Comparison of ENCODE assay signal across 7 mouse cellular contexts in the genomic region with DNA sequence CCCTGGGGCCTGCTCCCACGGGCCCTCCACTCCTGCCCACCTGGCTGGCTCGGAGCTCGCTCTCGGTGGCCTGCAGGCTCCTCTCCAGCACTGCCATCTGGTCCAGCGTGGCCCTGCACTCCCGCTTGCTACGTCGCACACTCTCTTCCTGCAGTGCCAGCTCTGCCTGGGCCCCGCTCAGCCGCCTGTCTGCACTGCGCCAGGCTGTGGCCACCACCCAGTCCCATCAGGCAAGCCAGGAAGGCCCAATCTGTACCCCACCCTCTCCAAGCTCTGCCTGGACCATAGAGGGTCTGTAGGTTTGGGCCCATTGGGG. TPM values are rescaled to one million over a fixed set of nuclear protein-coding genes. Genes with fewer than 3 reads are reported as not detected.
DNase-seq lines count a peak whose midpoint lies in the region; ATAC-seq lines count a peak whose summit lies in the region.

No protein-coding gene starts in this region.

- no peak for DNase-seq in lung, postnatal 25 days (ENCODE audit: low spot score)
- no peak for DNase-seq in embryonic facial prominence, embryonic 14.5 days (ENCODE audit: low spot score)
- DNase-seq in frontal cortex, postnatal 25 days (ENCODE audit: low spot score in 2 of 2), result no peak
- DNase-seq in urinary bladder, adult 2 months (ENCODE audit: low spot score), result no peak

- H3K27me3 ChIP-seq in lung, embryonic 15.5 days, result no peaks in the 10 kb centered on the region
- no peaks in the 10 kb centered on the region for H3K27me3 ChIP-seq in embryonic facial prominence, embryonic 14.5 days (replicated peaks; ENCODE audit: control insufficient read depth, insufficient read depth, low read length)
- H3K27me3 ChIP-seq in intestine, embryonic 15.5 days (replicated peaks), result no peaks in the 10 kb centered on the region
- H3K27me3 ChIP-seq in stomach, embryonic 14.5 days (ENCODE audit: control insufficient read depth, insufficient read depth, low read length), result no peaks in the 10 kb centered on the region

- H3K9ac ChIP-seq in lung, embryonic 15.5 days, result no peak overlapping the region
- H3K9ac ChIP-seq in embryonic facial prominence, embryonic 14.5 days (ENCODE audit: low read depth, low read length), result peak overlapping the region; percentile 50; the same call in 1 of the 2 replicates
- H3K9ac ChIP-seq in intestine, embryonic 15.5 days, result no peak overlapping the region
- 0 out of 2 replicates have a peak overlapping the region, but pooled peaks have one; percentile 1 for H3K9ac ChIP-seq in stomach, embryonic 14.5 days (replicated peaks; ENCODE audit: low read depth, low read length)

- H3K4me3 ChIP-seq in lung, embryonic 15.5 days, result no peak overlapping the region
- no peak overlapping the region for H3K4me3 ChIP-seq in embryonic facial prominence, embryonic 14.5 days (ENCODE audit: low read depth, low read length)
- no peak overlapping the region for H3K4me3 ChIP-seq in intestine, embryonic 15.5 days (replicated peaks)
- H3K4me3 ChIP-seq in stomach, embryonic 14.5 days (ENCODE audit: low read depth, low read length), result no peak overlapping the region

- WGBS in lung, embryonic 15.5 days, result 51% methylated on average over 11 of the region's 11 CpGs
- WGBS in embryonic facial prominence, embryonic 14.5 days, result 39% methylated on average over 8 of the region's 11 CpGs
- 52% methylated on average over 11 of the region's 11 CpGs for WGBS in intestine, embryonic 15.5 days
- 59% methylated on average over 11 of the region's 11 CpGs for WGBS in stomach, embryonic 14.5 days

- peaks cover 48% of the 10 kb centered on the region for H3K4me1 ChIP-seq in lung, embryonic 15.5 days
- H3K4me1 ChIP-seq in embryonic facial prominence, embryonic 14.5 days (ENCODE audit: control insufficient read depth, insufficient read depth, low read length), result peaks cover 33% of the 10 kb centered on the region
- H3K4me1 ChIP-seq in intestine, embryonic 15.5 days (replicated peaks), result peaks cover 38% of the 10 kb centered on the region
- H3K4me1 ChIP-seq in stomach, embryonic 14.5 days (ENCODE audit: control insufficient read depth, insufficient read depth, low read length), result peaks cover 26% of the 10 kb centered on the region

- ATAC-seq in lung, embryonic 15.5 days (ENCODE audit: borderline replicate concordance, extremely low read depth, low FRiP score, low TSS enrichment), result peak; percentile 3; the same call in 1 of the 2 replicates
- peak; percentile 11; the same call in 1 of the 2 replicates for ATAC-seq in embryonic facial prominence, embryonic 14.5 days (ENCODE audit: low read depth)
- ATAC-seq in intestine, embryonic 15.5 days, result no peak
- no peak for ATAC-seq in stomach, embryonic 14.5 days (ENCODE audit: insufficient number of reproducible peaks, insufficient read depth, low FRiP score, low read depth)

- peaks cover 4% of the 10 kb centered on the region; the same call in 1 of the 2 replicates for H3K36me3 ChIP-seq in lung, embryonic 15.5 days
- H3K36me3 ChIP-seq in embryonic facial prominence, embryonic 14.5 days (ENCODE audit: control insufficient read depth, insufficient read depth, low read length), result peaks cover 24% of the 10 kb centered on the region; the same call in 1 of the 2 replicates
- H3K36me3 ChIP-seq in intestine, embryonic 15.5 days, result no peaks in the 10 kb centered on the region
- peaks cover 7% of the 10 kb centered on the region; the same call in 1 of the 2 replicates for H3K36me3 ChIP-seq in stomach, embryonic 14.5 days (ENCODE audit: control insufficient read depth, insufficient read depth, low read length)

- peak overlapping the region; percentile 28; the same call in 1 of the 2 replicates for H3K4me2 ChIP-seq in lung, embryonic 15.5 days
- no peak overlapping the region for H3K4me2 ChIP-seq in embryonic facial prominence, embryonic 14.5 days (ENCODE audit: low read depth, low read length)
- 0 out of 2 replicates have a peak overlapping the region, but pooled peaks have one; percentile 3 for H3K4me2 ChIP-seq in intestine, embryonic 15.5 days (replicated peaks)
- no peak overlapping the region for H3K4me2 ChIP-seq in stomach, embryonic 14.5 days (replicated peaks; ENCODE audit: low read depth, low read length)

- H3K27ac ChIP-seq in lung, embryonic 15.5 days, result peak overlapping the region; percentile 95
- H3K27ac ChIP-seq in embryonic facial prominence, embryonic 14.5 days (replicated peaks; ENCODE audit: low read depth, low read length), result peak overlapping the region; percentile 88
- H3K27ac ChIP-seq in intestine, embryonic 15.5 days, result peak overlapping the region; percentile 90
- H3K27ac ChIP-seq in stomach, embryonic 14.5 days (ENCODE audit: low read length), result peak overlapping the region; percentile 97

- no peaks in the 10 kb centered on the region for H3K9me3 ChIP-seq in lung, embryonic 15.5 days
- H3K9me3 ChIP-seq in embryonic facial prominence, embryonic 14.5 days (ENCODE audit: control insufficient read depth, low read length), result no peaks in the 10 kb centered on the region
- H3K9me3 ChIP-seq in intestine, embryonic 15.5 days, result no peaks in the 10 kb centered on the region
- H3K9me3 ChIP-seq in stomach, embryonic 14.5 days (ENCODE audit: control insufficient read depth, low read depth, low read length), result no peaks in the 10 kb centered on the region

RNA-seq across cellular contexts. Expression of gene Mfap2, which starts 11.4 kb away (rescaled TPM):
- polyA plus RNA-seq in lung, embryonic 15.5 days (2015; fragmentation: Nextera tagmentation; extraction: Ambion mirVana), result 496 and 501 TPM in 2 replicates
- polyA plus RNA-seq in embryonic facial prominence, embryonic 14.5 days (2014; fragmentation: Nextera tagmentation; extraction: Ambion mirVana), result 745 and 811 TPM in 2 replicates
- polyA plus RNA-seq in intestine, embryonic 15.5 days (2015; fragmentation: Nextera tagmentation; extraction: Ambion mirVana), result 329 and 347 TPM in 2 replicates
- 633 and 721 TPM in 2 replicates for polyA plus RNA-seq in stomach, embryonic 14.5 days (2014; fragmentation: Nextera tagmentation; extraction: Ambion mirVana)
- polyA plus RNA-seq in urinary bladder, adult 2 months (2012; rRNA removed), result 37.6 and 37.9 TPM in 2 replicates

RNA-seq across cellular contexts. Expression of gene Atp13a2, which starts 34.9 kb away (rescaled TPM):
- polyA plus RNA-seq in lung, embryonic 15.5 days (2015; fragmentation: Nextera tagmentation; extraction: Ambion mirVana), result 35.0 and 36.0 TPM in 2 replicates
- 42.9 and 43.5 TPM in 2 replicates for polyA plus RNA-seq in embryonic facial prominence, embryonic 14.5 days (2014; fragmentation: Nextera tagmentation; extraction: Ambion mirVana)
- polyA plus RNA-seq in intestine, embryonic 15.5 days (2015; fragmentation: Nextera tagmentation; extraction: Ambion mirVana), result 29.8 and 35.7 TPM in 2 replicates
- polyA plus RNA-seq in stomach, embryonic 14.5 days (2014; fragmentation: Nextera tagmentation; extraction: Ambion mirVana), result 36.0 and 37.1 TPM in 2 replicates
- polyA plus RNA-seq in urinary bladder, adult 2 months (2012; rRNA removed), result 49.5 and 57.3 TPM in 2 replicates

RNA-seq across cellular contexts. Expression of gene Crocc, which starts 38.8 kb away (rescaled TPM):
- 6.7 and 7.6 TPM in 2 replicates for polyA plus RNA-seq in lung, embryonic 15.5 days (2015; fragmentation: Nextera tagmentation; extraction: Ambion mirVana)
- 5.1 and 6.2 TPM in 2 replicates for polyA plus RNA-seq in embryonic facial prominence, embryonic 14.5 days (2014; fragmentation: Nextera tagmentation; extraction: Ambion mirVana)
- polyA plus RNA-seq in intestine, embryonic 15.5 days (2015; fragmentation: Nextera tagmentation; extraction: Ambion mirVana), result 4.0 and 4.7 TPM in 2 replicates
- polyA plus RNA-seq in stomach, embryonic 14.5 days (2014; fragmentation: Nextera tagmentation; extraction: Ambion mirVana), result 5.9 and 7.4 TPM in 2 replicates
- polyA plus RNA-seq in urinary bladder, adult 2 months (2012; rRNA removed), result 27.0 and 30.8 TPM in 2 replicates

RNA-seq across cellular contexts. Expression of gene Necap2, which starts 56.6 kb away (rescaled TPM):
- 102 and 110 TPM in 2 replicates for polyA plus RNA-seq in lung, embryonic 15.5 days (2015; fragmentation: Nextera tagmentation; extraction: Ambion mirVana)
- 66.5 and 78.8 TPM in 2 replicates for polyA plus RNA-seq in embryonic facial prominence, embryonic 14.5 days (2014; fragmentation: Nextera tagmentation; extraction: Ambion mirVana)
- polyA plus RNA-seq in intestine, embryonic 15.5 days (2015; fragmentation: Nextera tagmentation; extraction: Ambion mirVana), result 66.6 and 70.2 TPM in 2 replicates
- polyA plus RNA-seq in stomach, embryonic 14.5 days (2014; fragmentation: Nextera tagmentation; extraction: Ambion mirVana), result 67.0 and 77.1 TPM in 2 replicates
- 65.9 and 77.0 TPM in 2 replicates for polyA plus RNA-seq in urinary bladder, adult 2 months (2012; rRNA removed)

Comparison
In these comparisons a context has a peak if more than half of its experiments do, and no peak if none do; other contexts are left out.
1. ATAC-seq: peak in lung, embryonic 15.5 days (single experiment) and embryonic facial prominence, embryonic 14.5 days (single experiment); none in intestine, embryonic 15.5 days (single experiment) and stomach, embryonic 14.5 days (single experiment).
2. H3K4me2 ChIP-seq: peak in lung, embryonic 15.5 days (single experiment) and intestine, embryonic 15.5 days (single experiment); none in embryonic facial prominence, embryonic 14.5 days (single experiment) and stomach, embryonic 14.5 days (single experiment).
3. H3K9ac ChIP-seq: peak in embryonic facial prominence, embryonic 14.5 days (single experiment) and stomach, embryonic 14.5 days (single experiment); none in lung, embryonic 15.5 days (single experiment) and intestine, embryonic 15.5 days (single experiment).
4. Peak in every context shown above with its lines, with median percentiles within 50 percentile points of each other: H3K27ac ChIP-seq.